Mouse (Mus musculus) E14TG2a.4 (cell line): ENCODE results near the gene Gm128.

Experiments
- CTCF ChIP-seq: conservative IDR thresholded peaks from 2 replicates; pipeline ENCODE4 v1.5.1; 2014; ENCODE audit warnings: low read length
- NANOG ChIP-seq: IDR thresholded peaks from 2 replicates; pipeline ENCODE4 v1.6.1; 2014; ENCODE audit warnings: borderline replicate concordance, low read length, mixed read lengths
- POU5F1 ChIP-seq: IDR thresholded peaks from 2 replicates; pipeline ENCODE4 v1.6.1; 2014; ENCODE audit warnings: low read length, borderline replicate concordance

GRCm38 (mm10) chr3:95282865-95283588 is 41.6 kb upstream of the Gm128 start:
- TF ChIP-seq CTCF (no peak), POU5F1 (no peak), NANOG (no peak)
